Mouse (Mus musculus) erythroblast, adult 5-6 weeks (primary cell): ENCODE results near the gene Sec62. TPM values are rescaled to one million over a fixed set of nuclear protein-coding genes. Genes with fewer than 3 reads are reported as not detected.
A peak's percentile ranks its signal among the peaks of the same experiment; 100 is the strongest.
"Not testable (repeated sequence)": the region's sequence is repeated elsewhere in the genome, so short reads cannot be mapped to it uniquely, and the experiment has no call there.

Source experiments
- ATAC-seq: replicated peaks from 2 replicates; pipeline ENCODE4 v1.8.0; 2016; ENCODE audit warnings: moderate number of reproducible peaks, mild to moderate bottlenecking, moderate TSS enrichment, inconsistent platforms; ENCODE audit not compliant: poor library complexity, low FRiP score, severe bottlenecking
- total RNA-seq, 2 experiments: library from RNA; stranded (forward) in 1 of 2; stranded (reverse) in 1 of 2; fragments of 150-400 nt in 1 of 2; fragments of 200-764, 138-1000 nt in 1 of 2; gene quantifications; 2 replicates each; pipeline versions ENCODE4 v1.2.3 to v1.2.4; 2015 to 2017; ENCODE audit warnings: low replicate concordance in 2 of 2

Gene Sec62
- total RNA-seq, 2 experiments from 2014 or later = 226 to 399 TPM

GRCm38 (mm10) chr3:30826069-30826468 is 33.4 kb downstream of the Sec62 start:
- no peak for ATAC-seq

- no peak for ATAC-seq
Observed at GRCm38 (mm10) chr3:30831848-30832606, 39.4 kb downstream of the Sec62 start.

- no peak for ATAC-seq
Observed at GRCm38 (mm10) chr3:30833254-30833653, 40.6 kb downstream of the Sec62 start.

- no peak for ATAC-seq
Observed at GRCm38 (mm10) chr3:30845755-30846154, 53.1 kb downstream of the Sec62 start.

- ATAC-seq = no peak
Observed at GRCm38 (mm10) chr3:30847413-30847812, 54.7 kb downstream of the Sec62 start.

GRCm38 (mm10) chr3:30851422-30851821 is 58.7 kb downstream of the Sec62 start:
- ATAC-seq = no peak

GRCm38 (mm10) chr3:30853596-30853995 is 60.9 kb downstream of the Sec62 start:
- no peak for ATAC-seq

GRCm38 (mm10) chr3:30855604-30856458 is 63.2 kb downstream of the Sec62 start, which contains the start of gene Gpr160:
TSS of gene Gpr160 (plus strand) at chr3:30855950.
- peak; percentile 64 for ATAC-seq

GRCm38 (mm10) chr3:30859599-30859998 is 66.9 kb downstream of the Sec62 start:
- ATAC-seq = not testable (repeated sequence)

GRCm38 (mm10) chr3:30860705-30861104 is 68.0 kb downstream of the Sec62 start:
- ATAC-seq = no peak

GRCm38 (mm10) chr3:30863712-30864435 is 71.2 kb downstream of the Sec62 start:
- no peak for ATAC-seq

- ATAC-seq = no peak
Observed at GRCm38 (mm10) chr3:30864640-30865039, 72.0 kb downstream of the Sec62 start.

- no peak for ATAC-seq
Observed at GRCm38 (mm10) chr3:30868176-30868575, 75.5 kb downstream of the Sec62 start.

- ATAC-seq = no peak
Observed at GRCm38 (mm10) chr3:30868625-30869024, 76.0 kb downstream of the Sec62 start.

- no peak for ATAC-seq
Observed at GRCm38 (mm10) chr3:30869995-30870394, 77.3 kb downstream of the Sec62 start.

Other genes starting within 250 kb of the Sec62 start
- 0.58 and 1.0 TPM in 2 replicates for gene Mecom, start 244.9 kb upstream of the Sec62 start, total RNA-seq (2015; ENCODE audit: low replicate concordance)
- 0.84 TPM in 1 of 2 replicates, not detected in the other for gene Mecom, start 244.9 kb upstream of the Sec62 start, total RNA-seq (2017; ENCODE audit: low replicate concordance)
- 1.3 TPM in 1 of 2 replicates, not detected in the other for gene Actrt3, start 192.9 kb upstream of the Sec62 start, total RNA-seq (2015; ENCODE audit: low replicate concordance)
- gene Actrt3, start 192.9 kb upstream of the Sec62 start, total RNA-seq (2017; ENCODE audit: low replicate concordance) = not detected in 2 replicates
- 15.7 and 22.3 TPM in 2 replicates for gene Mynn, start 190.8 kb upstream of the Sec62 start, total RNA-seq (2015; ENCODE audit: low replicate concordance)
- gene Mynn, start 190.8 kb upstream of the Sec62 start, total RNA-seq (2017; ENCODE audit: low replicate concordance) = 37.1 and 41.4 TPM in 2 replicates
- not detected in 2 replicates for gene Lrriq4, start 148.4 kb upstream of the Sec62 start, total RNA-seq (2015; ENCODE audit: low replicate concordance)
- not detected in 2 replicates for gene Lrriq4, start 148.4 kb upstream of the Sec62 start, total RNA-seq (2017; ENCODE audit: low replicate concordance)
- not detected in 2 replicates for gene Lrrc34, start 145.0 kb upstream of the Sec62 start, total RNA-seq (2015; ENCODE audit: low replicate concordance)
- not detected in 2 replicates for gene Lrrc34, start 145.0 kb upstream of the Sec62 start, total RNA-seq (2017; ENCODE audit: low replicate concordance)
- not detected in 2 replicates for gene Lrrc31, start 93.0 kb upstream of the Sec62 start, total RNA-seq (2015; ENCODE audit: low replicate concordance)
- 0.84 TPM in 1 of 2 replicates, not detected in the other for gene Lrrc31, start 93.0 kb upstream of the Sec62 start, total RNA-seq (2017; ENCODE audit: low replicate concordance)
- gene Samd7, start 46.6 kb upstream of the Sec62 start, total RNA-seq (2015; ENCODE audit: low replicate concordance) = not detected in 2 replicates
- 0.26 and 0.84 TPM in 2 replicates for gene Samd7, start 46.6 kb upstream of the Sec62 start, total RNA-seq (2017; ENCODE audit: low replicate concordance)
- gene Gpr160, start 63.1 kb downstream of the Sec62 start, total RNA-seq (2015; ENCODE audit: low replicate concordance) = 16.5 and 35.3 TPM in 2 replicates
- gene Gpr160, start 63.1 kb downstream of the Sec62 start, total RNA-seq (2017; ENCODE audit: low replicate concordance) = 7.8 and 10.7 TPM in 2 replicates
- gene Phc3, start 176.5 kb downstream of the Sec62 start, total RNA-seq (2015; ENCODE audit: low replicate concordance) = 8.4 and 11.5 TPM in 2 replicates
- gene Phc3, start 176.5 kb downstream of the Sec62 start, total RNA-seq (2017; ENCODE audit: low replicate concordance) = 12.8 and 16.5 TPM in 2 replicates
- 5.6 and 9.2 TPM in 2 replicates for gene Prkci, start 202.9 kb downstream of the Sec62 start, total RNA-seq (2015; ENCODE audit: low replicate concordance)
- 8.1 and 19.5 TPM in 2 replicates for gene Prkci, start 202.9 kb downstream of the Sec62 start, total RNA-seq (2017; ENCODE audit: low replicate concordance)